Mouse (Mus musculus) G1E (cell line): Measurements from ENCODE around the gene Vat1.
"Not testable (repeated sequence)": the region's sequence is repeated elsewhere in the genome, so short reads cannot be mapped to it uniquely, and the experiment has no call there.

Source experiments
- CTCF ChIP-seq: IDR thresholded peaks from 2 replicates; pipeline ENCODE4 v1.5.1; 2012; ENCODE audit warnings: low read depth, low read length, inconsistent platforms, mixed read lengths
- GATA1 ChIP-seq: IDR thresholded peaks from 2 replicates; pipeline ENCODE4 v1.6.1; 2012; ENCODE audit warnings: borderline replicate concordance, low read length, inconsistent platforms, mixed read lengths
- POLR2AphosphoS5 ChIP-seq: IDR thresholded peaks from 2 replicates; pipeline ENCODE4 v1.6.1; 2012; ENCODE audit warnings: low read depth, low read length, inconsistent platforms; ENCODE audit not compliant: insufficient replicate concordance

- TF ChIP-seq CTCF, GATA1, POLR2AphosphoS5: not testable (repeated sequence)
Measured at GRCm38 (mm10) chr11:101476361-101476760, 10.3 kb upstream of the Vat1 start.
